Mouse (Mus musculus) intestine, embryonic 15.5 days (tissue): ENCODE data around the gene Dxo. TPM values are rescaled to one million over a fixed set of nuclear protein-coding genes. Genes with fewer than 3 reads are reported as not detected.
"Not testable (repeated sequence)": the region's sequence is repeated elsewhere in the genome, so short reads cannot be mapped to it uniquely, and the experiment has no call there.

Experiments used
- ATAC-seq: fragments of 200-750 bp; cut with Nextera tagmentation; 2 replicates; pipeline ENCODE4 v1.8.0; 2017; ENCODE audit warnings: moderate TSS enrichment, moderate library complexity
- H3K27ac ChIP-seq: fragments of 300-500 bp; sonication (generic); 2 replicates; pipeline ENCODE4 v1.5.1; 2015; ENCODE audit warnings: mild to moderate bottlenecking, inconsistent platforms
- H3K27me3 ChIP-seq: fragments of 300-500 bp; sonication (generic); replicated peaks from 2 replicates; pipeline ENCODE4 v1.6.1; 2015; ENCODE audit warnings: inconsistent platforms
- H3K36me3 ChIP-seq: fragments of 300-500 bp; sonication (generic); 2 replicates; pipeline ENCODE4 v1.6.1; 2015; ENCODE audit warnings: inconsistent platforms
- H3K4me1 ChIP-seq: fragments of 300-500 bp; sonication (generic); replicated peaks from 2 replicates; pipeline ENCODE4 v1.6.1; 2015; ENCODE audit warnings: inconsistent platforms
- H3K4me2 ChIP-seq: fragments of 300-500 bp; sonication (generic); replicated peaks from 2 replicates; pipeline ENCODE4 v1.6.1; 2015; ENCODE audit warnings: mild to moderate bottlenecking, inconsistent platforms
- H3K4me3 ChIP-seq: fragments of 300-500 bp; sonication (generic); replicated peaks from 2 replicates; pipeline ENCODE4 v1.5.1; 2015; ENCODE audit warnings: inconsistent platforms
- H3K9ac ChIP-seq: fragments of 300-500 bp; sonication (generic); 2 replicates; pipeline ENCODE4 v1.6.1; 2015; ENCODE audit warnings: inconsistent platforms
- H3K9me3 ChIP-seq: fragments of 300-500 bp; sonication (generic); 2 replicates; pipeline ENCODE4 v1.6.1; 2016; ENCODE audit warnings: inconsistent platforms
- WGBS: fragments of 180-500 bp; shearing (Covaris S2); methylation state at CpG from one replicate; pipeline ENCODE4 v1.1.7; 2015; 5-methylcytosine and 5-hydroxymethylcytosine counted together
- polyA plus RNA-seq: library from polyadenylated mRNA; unstranded; fragments of >200 nt; fragmentation: Nextera tagmentation; extraction: Ambion mirVana; gene quantifications from 2 replicates; pipeline ENCODE4 v1.2.1, GENCODE M21; 2015

Gene Dxo
- polyA plus RNA-seq, 1 experiment from 2014 or later, result 51.8 TPM

GRCm38 (mm10) chr17:34804871-34805562 is 31.8 kb upstream of the Dxo start:
- ATAC-seq, result no peak
- Histone ChIP-seq H3K9ac (no peak overlapping the region), H3K27ac (no peak overlapping the region), H3K4me1 (no peaks in the 10 kb centered on the region), H3K4me3 (no peak overlapping the region), H3K36me3 (no peaks in the 10 kb centered on the region), H3K27me3 (no peaks in the 10 kb centered on the region), H3K4me2 (no peak overlapping the region), H3K9me3 (no peaks in the 10 kb centered on the region)
- WGBS, result 75% methylated on average over 6 of the region's 6 CpGs

GRCm38 (mm10) chr17:34807176-34807575 is 29.6 kb upstream of the Dxo start:
- H3K4me2 ChIP-seq, result no peak overlapping the region
- H3K27me3 ChIP-seq, result no peaks in the 10 kb centered on the region
- ATAC-seq, result no peak
- no peak overlapping the region for H3K4me3 ChIP-seq
- 65% methylated on average over 3 of the region's 3 CpGs for WGBS
- H3K36me3 ChIP-seq, result no peaks in the 10 kb centered on the region
- no peak overlapping the region for H3K27ac ChIP-seq
- H3K9ac ChIP-seq, result no peak overlapping the region
- H3K9me3 ChIP-seq, result no peaks in the 10 kb centered on the region
- H3K4me1 ChIP-seq, result no peaks in the 10 kb centered on the region

- Histone ChIP-seq H3K9me3 (no peaks in the 10 kb centered on the region), H3K27ac (no peak overlapping the region), H3K27me3 (no peaks in the 10 kb centered on the region), H3K36me3 (no peaks in the 10 kb centered on the region), H3K9ac (no peak overlapping the region), H3K4me1 (no peaks in the 10 kb centered on the region), H3K4me2 (no peak overlapping the region), H3K4me3 (no peak overlapping the region)
- WGBS, result 77% methylated on average over 6 of the region's 6 CpGs
- ATAC-seq, result no peak
Observed at GRCm38 (mm10) chr17:34808599-34809205, 28.1 kb upstream of the Dxo start.

GRCm38 (mm10) chr17:34810411-34810810 is 26.4 kb upstream of the Dxo start:
- WGBS, result 87% methylated on average over 5 of the region's 5 CpGs
- H3K36me3 ChIP-seq, H3K9me3 ChIP-seq, H3K4me3 ChIP-seq, H3K27ac ChIP-seq, H3K4me2 ChIP-seq, H3K9ac ChIP-seq, H3K27me3 ChIP-seq, H3K4me1 ChIP-seq, ATAC-seq: not testable (repeated sequence)

GRCm38 (mm10) chr17:34810811-34811210 is 26.0 kb upstream of the Dxo start:
- not testable (repeated sequence) for H3K27me3 ChIP-seq, ATAC-seq, H3K9ac ChIP-seq, H3K4me1 ChIP-seq, H3K27ac ChIP-seq, H3K9me3 ChIP-seq, H3K4me2 ChIP-seq, H3K36me3 ChIP-seq, H3K4me3 ChIP-seq
- WGBS, result 80% methylated on average over 8 of the region's 8 CpGs

- ATAC-seq, result peak; percentile 79
- Histone ChIP-seq H3K4me1 (no peaks in the 10 kb centered on the region), H3K4me2 (no peak overlapping the region), H3K36me3 (no peaks in the 10 kb centered on the region), H3K9ac (no peak overlapping the region), H3K4me3 (no peak overlapping the region), H3K27me3 (no peaks in the 10 kb centered on the region), H3K27ac (no peak overlapping the region), H3K9me3 (no peaks in the 10 kb centered on the region)
- 62% methylated on average over 15 of the region's 15 CpGs for WGBS
Observed at GRCm38 (mm10) chr17:34811275-34811674, 25.5 kb upstream of the Dxo start.

GRCm38 (mm10) chr17:34813747-34814146 is 23.1 kb upstream of the Dxo start:
- H3K36me3 ChIP-seq, H3K9ac ChIP-seq, H3K27me3 ChIP-seq, H3K4me3 ChIP-seq, H3K9me3 ChIP-seq, H3K4me2 ChIP-seq, H3K27ac ChIP-seq, ATAC-seq, H3K4me1 ChIP-seq: not testable (repeated sequence)
- 60% methylated on average over 12 of the region's 12 CpGs for WGBS

- no peak overlapping the region for H3K4me3 ChIP-seq
- no peaks in the 10 kb centered on the region for H3K27me3 ChIP-seq
- no peak overlapping the region for H3K4me2 ChIP-seq
- no peak overlapping the region for H3K27ac ChIP-seq
- no peaks in the 10 kb centered on the region for H3K4me1 ChIP-seq
- no peak for ATAC-seq
- H3K36me3 ChIP-seq, result no peaks in the 10 kb centered on the region
- 79% methylated on average over 7 of the region's 7 CpGs for WGBS
- no peak overlapping the region for H3K9ac ChIP-seq
- no peaks in the 10 kb centered on the region for H3K9me3 ChIP-seq
Observed at GRCm38 (mm10) chr17:34814818-34815370, 21.9 kb upstream of the Dxo start.

- not testable (repeated sequence) for H3K27me3 ChIP-seq, H3K4me3 ChIP-seq, ATAC-seq, H3K9me3 ChIP-seq, H3K9ac ChIP-seq, H3K4me1 ChIP-seq, H3K27ac ChIP-seq, H3K4me2 ChIP-seq
- WGBS, result 93% methylated on average over 1 of the region's 1 CpGs
- peaks cover 21% of the 10 kb centered on the region for H3K36me3 ChIP-seq
Observed at GRCm38 (mm10) chr17:34830776-34831175, 6.0 kb upstream of the Dxo start.

GRCm38 (mm10) chr17:34836155-34836855 is 514 bp upstream of the Dxo start:
- peak overlapping the region; percentile 70 for H3K4me3 ChIP-seq
- WGBS, result 4% methylated on average over 48 of the region's 48 CpGs
- peaks cover 22% of the 10 kb centered on the region for H3K4me1 ChIP-seq
- peak overlapping the region; percentile 94 for H3K4me2 ChIP-seq
- H3K27me3 ChIP-seq, result no peaks in the 10 kb centered on the region
- peaks cover 19% of the 10 kb centered on the region for H3K36me3 ChIP-seq
- no peaks in the 10 kb centered on the region for H3K9me3 ChIP-seq
- H3K27ac ChIP-seq, result peak overlapping the region; percentile 24
- peak; percentile 85 for ATAC-seq
- peak overlapping the region; percentile 43 for H3K9ac ChIP-seq

- H3K4me2 ChIP-seq, result peak overlapping the region; percentile 97
- ATAC-seq, result peak; percentile 36
- H3K4me3 ChIP-seq, result peak overlapping the region; percentile 70
- WGBS, result 31% methylated on average over 43 of the region's 43 CpGs
- H3K36me3 ChIP-seq, result peaks cover 16% of the 10 kb centered on the region
- peaks cover 22% of the 10 kb centered on the region for H3K4me1 ChIP-seq
- H3K27me3 ChIP-seq, result no peaks in the 10 kb centered on the region
- no peaks in the 10 kb centered on the region for H3K9me3 ChIP-seq
- H3K27ac ChIP-seq, result peak overlapping the region; percentile 45; the same call in 1 of the 2 replicates
- H3K9ac ChIP-seq, result peak overlapping the region; percentile 72
Observed at GRCm38 (mm10) chr17:34837464-34838324, 875 bp downstream of the Dxo start.

- Histone ChIP-seq H3K36me3 (peaks cover 16% of the 10 kb centered on the region), H3K27ac (no peak overlapping the region), H3K4me2 (no peak overlapping the region), H3K27me3 (no peaks in the 10 kb centered on the region), H3K4me3 (no peak overlapping the region), H3K4me1 (peaks cover 22% of the 10 kb centered on the region), H3K9me3 (no peaks in the 10 kb centered on the region), H3K9ac (no peak overlapping the region)
- ATAC-seq, result no peak
- WGBS, result 87% methylated on average over 7 of the region's 7 CpGs
Observed at GRCm38 (mm10) chr17:34838785-34839184, 2.0 kb downstream of the Dxo start.
